Comparison of ENCODE assay signal across 8 mouse cellular contexts in the genomic region with DNA sequence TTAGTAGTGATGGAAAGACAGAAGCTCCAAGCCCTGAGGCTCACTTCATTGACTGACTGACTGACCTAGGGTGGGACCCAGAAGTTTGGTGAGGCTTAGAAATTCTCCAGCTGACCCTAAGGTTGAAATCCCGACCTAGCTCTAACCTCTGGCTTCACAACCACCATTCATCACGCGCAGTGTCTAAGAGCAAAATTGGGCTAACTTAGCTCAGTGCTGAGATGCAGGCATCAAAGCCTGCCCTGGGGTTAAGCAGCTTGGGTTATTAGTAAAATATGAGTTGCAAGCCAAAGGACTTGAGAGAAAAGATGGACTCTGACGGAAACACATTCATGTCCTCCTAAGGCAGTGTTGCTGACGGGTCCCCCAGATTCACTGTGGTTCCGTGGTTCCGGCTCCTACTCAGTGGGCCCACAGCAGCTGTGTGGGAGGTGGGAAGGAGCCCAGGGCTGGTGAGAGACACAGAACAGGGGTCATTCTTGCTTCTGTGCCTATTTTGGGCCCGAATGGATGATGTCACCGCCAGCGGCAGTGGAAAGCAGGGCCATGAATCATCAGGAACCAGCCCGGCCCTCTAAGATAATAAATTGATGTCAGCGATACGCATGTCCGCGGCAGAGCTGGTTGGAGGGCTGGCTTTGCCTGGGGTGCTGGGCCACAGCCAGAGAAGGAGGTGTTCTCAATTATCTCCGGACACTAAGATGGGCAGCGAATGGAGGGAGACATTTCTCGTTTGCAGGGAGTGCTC.
DNase-seq lines count a peak whose midpoint lies in the region; ATAC-seq and TF ChIP-seq lines count a peak whose summit lies in the region.

No protein-coding gene starts in this region.

- H3K9ac ChIP-seq in hindbrain, postnatal 0 days (replicated peaks; ENCODE audit: low read length) = no peak overlapping the region

- peaks cover 29% of the 10 kb centered on the region for H3K4me1 ChIP-seq in hindbrain, postnatal 0 days (ENCODE audit: insufficient read depth, low read length)

- DNase-seq in embryo, embryonic 10 days (ENCODE audit: low spot score) = peak; percentile 64
- no peak for DNase-seq in embryo, embryonic 9.5 days (ENCODE audit: extremely low spot score)
- peak; percentile 90 for DNase-seq in NIH3T3 (ENCODE audit: low read depth)
- peak; percentile 60 for DNase-seq in gastrocnemius, postnatal 25 days
- DNase-seq in hindbrain, postnatal 0 days (ENCODE audit: low spot score) = peak; percentile 58
- DNase-seq in lung, postnatal 14 days = peak; percentile 60
- peak; percentile 62 for DNase-seq in testis, postnatal 14 days (ENCODE audit: low spot score)
- no peak for DNase-seq in layer of hippocampus, postnatal 25 days (ENCODE audit: extremely low spot score in 1 of 2, low spot score in 1 of 2)

- no peaks in the 10 kb centered on the region for H3K9me3 ChIP-seq in hindbrain, postnatal 0 days (ENCODE audit: low read length)

- TF ChIP-seq CTCF in hindbrain, postnatal 0 days (IDR thresholded peaks at IDR 0.05; ENCODE audit: low read depth) = no peak

- no peaks in the 10 kb centered on the region for H3K36me3 ChIP-seq in hindbrain, postnatal 0 days (ENCODE audit: insufficient read depth, low read length)

- 42% methylated on average over 18 of the region's 18 CpGs for WGBS in hindbrain, postnatal 0 days

- no peaks in the 10 kb centered on the region for H3K27me3 ChIP-seq in hindbrain, postnatal 0 days (ENCODE audit: insufficient read depth, low read length)

- no peak overlapping the region for H3K4me3 ChIP-seq in hindbrain, postnatal 0 days (ENCODE audit: low read length)

- H3K27ac ChIP-seq in hindbrain, postnatal 0 days = peak overlapping the region; percentile 51; the same call in 1 of the 2 replicates

- no peak for ATAC-seq in hindbrain, postnatal 0 days

- no peak overlapping the region for H3K4me2 ChIP-seq in hindbrain, postnatal 0 days (ENCODE audit: low read depth, low read length)

Comparison
In these comparisons a context has a peak if more than half of its experiments do, and no peak if none do; other contexts are left out.
1. DNase-seq: peak in embryo, embryonic 10 days (single experiment), NIH3T3 (single experiment), gastrocnemius, postnatal 25 days (single experiment), hindbrain, postnatal 0 days (single experiment), lung, postnatal 14 days (single experiment) and testis, postnatal 14 days (single experiment); none in embryo, embryonic 9.5 days (single experiment) and layer of hippocampus, postnatal 25 days (0 of 2).